Mouse (Mus musculus): ENCODE data around the gene 1700034I23Rik. TPM values are rescaled to one million over a fixed set of nuclear protein-coding genes. Genes with fewer than 3 reads are reported as not detected.
"Not testable (repeated sequence)": the region's sequence is repeated elsewhere in the genome, so short reads cannot be mapped to it uniquely, and the experiment has no call there.

The 1700034I23Rik gene
- total RNA-seq (2021), result under 1 TPM in 1 of 2 experiments, not detected in 1; 0.14 TPM
- long read RNA-seq, experiment 1, result 0 reads
- long read RNA-seq, experiment 2, result 0 reads

- DNase-seq (ENCODE audit: low spot score in 2 of 2), result not testable (repeated sequence)
Measured at GRCm38 (mm10) chr3:40902443-40902842, at the start of gene 1700034I23Rik. Gene 1700034I23Rik, minus strand, starts transcription at chr3:40902543.

- DNase-seq (ENCODE audit: low spot score in 2 of 2), result no peak
Measured at GRCm38 (mm10) chr3:40951365-40951764, 49.0 kb upstream of the 1700034I23Rik start.

GRCm38 (mm10) chr3:40950601-40951201 lies 48.4 kb upstream of the 1700034I23Rik start:
- peak; percentile 15 to 52 for DNase-seq (ENCODE audit: low spot score in 2 of 2)

- DNase-seq (ENCODE audit: low spot score in 2 of 2), result peak; percentile 13 to 56
Measured at GRCm38 (mm10) chr3:40949903-40950600, 47.7 kb upstream of the 1700034I23Rik start.

GRCm38 (mm10) chr3:40949170-40949902 lies 47.0 kb upstream of the 1700034I23Rik start, which contains the start of gene Larp1b:
Gene Larp1b, plus strand, starts transcription at chr3:40949828.
- peak; percentile 99 for DNase-seq (ENCODE audit: low spot score in 2 of 2)

GRCm38 (mm10) chr3:40939019-40939418 lies 36.7 kb upstream of the 1700034I23Rik start:
- no peak for DNase-seq (ENCODE audit: low spot score in 2 of 2)

- DNase-seq (ENCODE audit: low spot score in 2 of 2), result no peak
Measured at GRCm38 (mm10) chr3:40938592-40938991, 36.2 kb upstream of the 1700034I23Rik start.

- DNase-seq (ENCODE audit: low spot score in 2 of 2), result no peak
Measured at GRCm38 (mm10) chr3:40938189-40938588, 35.8 kb upstream of the 1700034I23Rik start.

GRCm38 (mm10) chr3:40894336-40894735 lies 8.0 kb downstream of the 1700034I23Rik start:
- DNase-seq (ENCODE audit: low spot score in 2 of 2), result peak in 1 of 2 experiments; percentile 7

- peak; percentile 95 to 98 for DNase-seq (ENCODE audit: low spot score in 2 of 2)
Measured at GRCm38 (mm10) chr3:40893816-40894258, 8.5 kb downstream of the 1700034I23Rik start.

- DNase-seq (ENCODE audit: low spot score in 2 of 2), result not testable (repeated sequence)
Measured at GRCm38 (mm10) chr3:40853123-40853738, 49.1 kb downstream of the 1700034I23Rik start.

Other genes with a start within 250 kb of the 1700034I23Rik start
- not detected for gene Slc25a31, start 193.7 kb downstream of the 1700034I23Rik start, total RNA-seq (2021)
- 100 to 1,000 TPM; 178 to 183 TPM for gene Hspa4l, start 158.0 kb downstream of the 1700034I23Rik start, total RNA-seq (2021)
- gene Plk4, start 102.5 kb downstream of the 1700034I23Rik start, total RNA-seq (2021), result 1 to 10 TPM; 4.3 to 5.3 TPM
- gene Mfsd8, start 55.7 kb downstream of the 1700034I23Rik start, total RNA-seq (2021), result 10 to 100 TPM; 17.9 to 21.1 TPM
- 10 to 100 TPM; 11.9 to 13.8 TPM for gene Abhd18, start 55.6 kb downstream of the 1700034I23Rik start, total RNA-seq (2021)
- 10 to 100 TPM; 20.1 to 23.0 TPM for gene Larp1b, start 47.3 kb upstream of the 1700034I23Rik start, total RNA-seq (2021)
- gene Pgrmc2, start 180.5 kb upstream of the 1700034I23Rik start, total RNA-seq (2021), result 10 to 100 TPM; 62.9 to 64.4 TPM